Mouse (Mus musculus) lung, adult 2 months (tissue): ENCODE data around the gene E4f1. TPM values are rescaled to one million over a fixed set of nuclear protein-coding genes. Genes with fewer than 3 reads are reported as not detected.
"Not testable (repeated sequence)": the region's sequence is repeated elsewhere in the genome, so short reads cannot be mapped to it uniquely, and the experiment has no call there.

Source experiments
- DNase-seq: peaks from one replicate; pipeline ENCODE4 v3.0.0; 2022
- H3K4me1 ChIP-seq: fragments of 200-500 bp; 2 replicates; pipeline ENCODE4 v1.6.1; 2011; ENCODE audit warnings: low read length; ENCODE audit not compliant: control insufficient read depth, insufficient read depth
- H3K4me3 ChIP-seq: fragments of 200-500 bp; replicated peaks from 2 replicates; pipeline ENCODE3; 2011; ENCODE audit warnings: low read depth, mild to moderate bottlenecking, control low read depth, low read length; ENCODE audit errors: extremely low read depth
- CTCF ChIP-seq: fragments of 200-500 bp; IDR thresholded peaks from 2 replicates; pipeline ENCODE4 v1.5.1; 2011; ENCODE audit warnings: mild to moderate bottlenecking, low read length, control low read depth; ENCODE audit not compliant: insufficient read depth
- POLR2A ChIP-seq: fragments of 200-500 bp; IDR thresholded peaks from 2 replicates; pipeline ENCODE4 v1.6.1; 2011; ENCODE audit warnings: low read depth, mild to moderate bottlenecking, control low read depth, low read length, borderline replicate concordance; ENCODE audit errors: extremely low read depth
- WGBS: fragments of 180-500 bp; shearing (Covaris S2); methylation state at CpG from one replicate; pipeline ENCODE4 v1.1.7; 2018; 5-methylcytosine and 5-hydroxymethylcytosine counted together
- polyA plus RNA-seq: library from polyadenylated mRNA; depleted of rRNA; stranded (reverse); fragments of >200 nt; gene quantifications from 2 replicates; pipeline ENCODE4 v1.2.3, GENCODE M21; 2012

Gene E4f1
- polyA plus RNA-seq, 1 experiment: 90.1 TPM

GRCm38 (mm10) chr17:24474557-24474956 lies 4.4 kb upstream of the E4f1 start:
- TF ChIP-seq POLR2A (no peak), CTCF (no peak)
- DNase-seq: no peak
- Histone ChIP-seq H3K4me3 (no peak overlapping the region), H3K4me1 (peaks cover 19% of the 10 kb centered on the region)
- 88% methylated on average over 5 of the region's 5 CpGs for WGBS

- H3K4me1 ChIP-seq: peaks cover 19% of the 10 kb centered on the region
- 83% methylated on average over 6 of the region's 6 CpGs for WGBS
- H3K4me3 ChIP-seq: no peak within 1 kb of the TSS
- no peak for TF ChIP-seq POLR2A
- no peak for TF ChIP-seq CTCF
- no peak for DNase-seq
Measured at GRCm38 (mm10) chr17:24473612-24474275, 3.6 kb upstream of the E4f1 start, which contains the start of gene Bricd5. TSS of gene Bricd5 (plus strand) at chr17:24473884.

GRCm38 (mm10) chr17:24472512-24472911 lies 2.4 kb upstream of the E4f1 start:
- peaks cover 17% of the 10 kb centered on the region for H3K4me1 ChIP-seq
- H3K4me3 ChIP-seq: no peak overlapping the region
- DNase-seq: peak; percentile 48
- TF ChIP-seq CTCF: no peak
- TF ChIP-seq POLR2A: no peak
- 53% methylated on average over 4 of the region's 4 CpGs for WGBS

DNA sequence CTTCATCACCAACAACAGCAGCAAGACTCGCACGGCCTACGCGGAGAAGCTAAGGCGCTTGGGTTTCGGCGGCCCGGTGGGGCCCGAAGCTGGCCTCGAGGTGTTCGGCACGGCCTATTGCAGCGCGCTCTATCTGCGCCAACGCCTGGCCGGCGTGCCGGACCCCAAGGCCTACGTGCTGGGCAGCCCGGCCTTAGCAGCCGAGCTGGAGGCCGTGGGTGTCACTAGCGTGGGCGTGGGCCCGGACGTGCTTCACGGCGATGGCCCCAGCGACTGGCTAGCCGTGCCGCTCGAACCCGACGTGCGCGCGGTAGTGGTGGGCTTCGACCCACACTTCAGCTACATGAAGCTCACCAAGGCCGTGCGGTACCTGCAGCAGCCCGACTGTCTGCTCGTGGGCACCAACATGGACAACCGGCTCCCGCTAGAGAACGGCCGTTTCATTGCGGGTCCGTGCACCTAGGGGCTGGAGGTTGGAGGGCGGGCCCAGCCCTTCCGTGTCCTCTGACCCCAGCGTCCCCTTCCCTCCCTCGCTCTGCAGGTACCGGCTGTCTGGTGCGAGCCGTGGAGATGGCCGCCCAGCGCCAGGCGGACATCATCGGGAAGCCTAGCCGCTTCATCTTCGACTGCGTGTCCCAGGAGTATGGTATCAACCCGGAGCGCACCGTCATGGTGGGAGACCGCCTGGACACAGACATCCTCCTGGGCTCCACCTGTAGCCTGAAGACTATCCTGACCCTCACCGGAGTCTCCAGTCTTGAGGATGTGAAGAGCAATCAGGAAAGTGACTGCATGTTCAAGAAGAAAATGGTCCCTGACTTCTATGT lies 801 bp upstream of the E4f1 start:
- TF ChIP-seq POLR2A: no peak
- TF ChIP-seq CTCF: no peak
- WGBS: 1% methylated on average over 68 of the region's 68 CpGs
- DNase-seq: no peak
- Histone ChIP-seq H3K4me3 (peak overlapping the region; percentile 83), H3K4me1 (peaks cover 17% of the 10 kb centered on the region)

- 17% methylated on average over 7 of the region's 7 CpGs for WGBS
- Histone ChIP-seq H3K4me1 (peaks cover 17% of the 10 kb centered on the region), H3K4me3 (peak overlapping the region; percentile 62)
- no peak for DNase-seq
- TF ChIP-seq POLR2A (no peak), CTCF (no peak)
Measured at GRCm38 (mm10) chr17:24469336-24469909, 690 bp downstream of the E4f1 start.

- peaks cover 17% of the 10 kb centered on the region for H3K4me1 ChIP-seq
- no peak for DNase-seq
- TF ChIP-seq POLR2A (no peak), CTCF (no peak)
- 93% methylated on average over 5 of the region's 5 CpGs for WGBS
- no peak overlapping the region for H3K4me3 ChIP-seq
Measured at GRCm38 (mm10) chr17:24468636-24469246, 1.4 kb downstream of the E4f1 start.

DNA sequence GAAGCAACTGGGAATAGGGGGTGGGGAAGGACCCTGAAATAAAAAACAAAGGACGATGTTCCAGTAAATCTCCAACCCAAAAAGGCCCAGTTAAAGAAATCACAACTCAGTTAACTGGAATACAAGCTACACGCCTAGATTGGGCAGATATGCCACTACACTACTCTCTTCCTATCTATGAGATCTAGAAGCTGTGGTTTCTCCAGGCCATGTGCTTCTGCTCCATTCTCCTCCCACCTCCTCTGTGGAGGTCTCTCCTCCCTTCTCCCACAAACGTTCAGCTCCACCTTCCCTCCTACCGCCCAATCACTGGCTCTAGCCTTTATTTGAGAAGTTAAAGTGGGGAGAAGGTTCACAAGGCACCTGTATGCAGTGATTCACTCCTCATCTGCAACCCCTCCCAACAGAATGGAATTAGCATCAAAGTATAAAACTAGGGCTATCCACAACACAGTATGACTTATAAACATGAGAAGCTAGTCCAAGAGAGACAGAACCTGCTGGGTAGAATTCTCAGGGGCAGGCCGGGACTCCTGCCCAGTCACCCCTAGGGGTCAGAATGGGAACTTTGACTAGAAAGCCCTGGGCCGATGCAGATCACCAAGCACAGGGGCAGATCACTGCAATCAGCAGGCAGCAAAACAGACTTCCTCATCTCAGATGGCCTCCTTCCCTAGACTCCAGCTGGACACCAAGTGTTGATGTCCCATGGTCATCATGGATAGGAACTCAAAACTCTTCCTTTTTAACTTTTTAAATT lies 6.6 kb downstream of the E4f1 start:
- DNase-seq: no peak
- TF ChIP-seq POLR2A: no peak
- TF ChIP-seq CTCF: no peak
- 47% methylated on average over 6 of the region's 6 CpGs for WGBS

DNA sequence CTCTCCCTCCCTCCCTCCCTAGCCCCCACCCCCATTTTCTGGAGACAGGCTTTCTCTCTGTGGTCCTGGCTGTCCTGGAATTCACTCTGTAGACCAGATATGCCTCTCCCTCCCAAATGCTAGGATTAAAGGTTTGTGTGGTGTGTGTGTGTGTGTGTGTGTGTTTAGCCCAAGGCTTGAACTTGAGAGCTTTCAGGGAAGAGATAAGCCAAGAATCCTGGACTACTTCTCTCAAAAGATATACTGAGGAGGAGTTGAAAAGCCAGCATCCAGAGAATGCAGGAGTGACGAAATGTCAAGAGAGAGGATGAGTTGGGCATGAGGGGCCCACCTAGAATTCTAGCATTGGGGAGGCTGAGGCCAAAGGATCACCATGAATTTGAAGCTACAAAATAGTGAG lies 7.2 kb downstream of the E4f1 start:
- WGBS: 72% methylated on average over 1 of the region's 1 CpGs
- no peaks in the 10 kb centered on the region for H3K4me1 ChIP-seq
- TF ChIP-seq CTCF (no peak), POLR2A (no peak)
- DNase-seq: no peak
- H3K4me3 ChIP-seq: no peak overlapping the region

More for the DNA sequence above, 6.6 kb downstream of the E4f1 start:
- Histone ChIP-seq H3K4me1 (no peaks in the 10 kb centered on the region), H3K4me3 (no peak overlapping the region)

- Histone ChIP-seq H3K4me1 (no peaks in the 10 kb centered on the region), H3K4me3 (no peak overlapping the region)
- 69% methylated on average over 2 of the region's 2 CpGs for WGBS
- no peak for DNase-seq
- TF ChIP-seq POLR2A (no peak), CTCF (no peak)
Measured at GRCm38 (mm10) chr17:24461580-24461979, 8.5 kb downstream of the E4f1 start.

GRCm38 (mm10) chr17:24455523-24456206 lies 14.4 kb downstream of the E4f1 start:
- not testable (repeated sequence) for DNase-seq, H3K4me3 ChIP-seq, H3K4me1 ChIP-seq
- 47% methylated on average over 10 of the region's 10 CpGs for WGBS
